Mouse (Mus musculus) retina, adult 2 months (tissue): ENCODE measurements around the gene Phox2a.

Experiments
- DNase-seq: peaks from one replicate; pipeline ENCODE4 v3.0.0-alpha.2; 2012; ENCODE audit warnings: low read depth, low spot score

Gene Phox2a

DNA sequence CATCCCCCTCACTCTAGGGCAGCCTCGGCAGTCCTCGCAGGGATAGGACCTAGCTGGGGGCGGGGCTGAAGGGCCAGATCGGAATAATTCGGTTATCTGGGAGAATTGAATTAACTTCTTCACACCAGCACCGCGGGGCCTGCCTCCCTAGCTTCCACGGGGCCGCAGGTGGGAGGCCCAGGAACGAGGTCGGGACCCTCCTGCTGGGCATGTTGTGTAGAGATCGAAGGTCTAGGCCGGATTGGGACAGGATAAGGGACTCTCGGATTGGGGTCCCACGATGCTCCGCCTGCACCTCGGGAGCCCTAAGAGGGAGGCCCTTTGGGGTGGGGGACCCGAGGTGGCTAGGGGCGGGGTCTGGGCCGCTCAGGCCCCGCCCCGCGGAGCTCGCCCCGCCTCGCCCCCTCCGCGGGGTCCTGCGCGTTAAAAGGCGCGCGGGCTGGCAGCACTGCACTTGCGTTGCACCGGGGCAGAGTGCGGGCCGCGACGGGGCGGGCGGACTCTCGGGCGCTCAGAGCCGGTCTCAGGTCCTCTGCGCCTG, at the start of gene Phox2a:
Gene Phox2a, plus strand, starts transcription at position 453 of the 541 bp plus-strand sequence.
- no peak for DNase-seq

DNA sequence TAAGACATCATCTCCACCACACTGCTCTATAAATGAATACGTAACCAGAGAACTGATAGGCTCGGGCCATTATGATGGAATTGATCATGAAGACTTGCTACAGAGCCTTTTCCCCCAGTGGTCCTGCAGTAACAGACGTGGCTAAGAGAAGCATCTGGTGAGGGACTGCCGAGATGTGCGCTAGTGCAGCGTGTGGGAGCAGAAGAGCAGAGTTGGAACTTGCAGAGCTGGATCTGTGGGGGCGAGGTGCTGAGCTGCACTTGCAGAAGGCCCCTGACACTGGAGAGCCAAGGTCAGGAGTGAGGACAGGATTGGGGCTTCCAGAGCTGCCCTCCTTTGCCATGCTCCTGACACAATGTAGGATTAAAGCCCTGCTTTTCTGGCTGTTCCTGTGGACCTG, 48.1 kb upstream of the Phox2a start:
- DNase-seq = no peak

DNA sequence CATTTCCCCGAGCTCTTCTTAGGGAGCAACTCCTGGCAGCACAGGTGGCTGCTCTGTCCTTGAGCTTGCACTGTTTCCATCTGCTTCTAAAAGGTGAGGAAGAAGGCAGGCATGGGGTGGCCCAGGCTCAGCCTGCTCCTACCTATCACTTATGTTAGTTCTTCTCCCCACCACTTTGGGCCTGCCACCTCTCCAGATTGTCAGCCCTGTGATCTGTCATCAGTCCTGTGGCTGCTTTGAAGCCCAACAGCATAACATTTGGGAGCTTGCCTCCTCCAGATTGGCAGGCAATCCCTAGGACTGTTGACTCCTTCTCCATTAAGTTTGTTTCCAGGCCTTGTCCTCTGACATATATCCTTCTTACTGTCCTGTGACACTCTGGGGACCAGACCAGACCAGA, 46.5 kb upstream of the Phox2a start:
- DNase-seq = no peak

DNA sequence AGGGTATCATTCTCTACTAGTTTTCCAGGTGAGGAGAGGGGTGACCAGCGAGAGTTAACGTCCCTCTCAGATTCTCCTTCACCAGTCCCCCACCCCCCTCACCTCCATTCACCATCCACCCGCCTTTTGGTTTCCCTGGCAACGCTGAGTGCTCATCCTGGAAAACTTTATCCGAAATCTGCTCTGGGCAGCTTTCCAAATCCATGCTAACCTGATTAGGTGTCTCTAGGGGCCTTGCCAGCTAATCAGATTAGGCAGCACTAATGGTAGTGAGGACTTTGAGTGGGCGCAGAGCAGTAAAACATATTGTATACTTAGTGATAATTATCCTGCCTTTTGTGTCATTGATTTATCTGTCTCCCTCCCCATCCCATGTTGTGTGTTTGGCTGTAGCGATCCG, 45.4 kb upstream of the Phox2a start:
- peak; percentile 59 for DNase-seq

DNA sequence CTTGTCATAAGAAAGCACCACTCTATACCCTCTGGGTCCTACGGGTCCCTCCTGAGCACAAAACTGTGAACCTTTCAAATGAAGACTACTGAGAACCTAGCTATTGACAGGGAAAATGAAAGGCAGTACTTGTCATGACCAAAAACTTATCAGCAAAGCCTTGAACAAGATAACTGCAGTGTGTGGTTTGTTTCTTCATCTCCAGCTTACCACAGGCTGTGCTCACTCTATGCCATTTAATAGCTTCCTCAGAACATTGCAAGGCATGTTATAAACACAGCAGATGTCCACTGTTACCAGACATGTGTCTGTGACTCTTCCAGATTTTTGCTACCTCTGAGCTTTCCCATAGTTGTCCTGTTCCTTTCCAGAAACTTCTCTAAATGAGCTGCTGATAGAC, 41.1 kb upstream of the Phox2a start:
- no peak for DNase-seq

DNA sequence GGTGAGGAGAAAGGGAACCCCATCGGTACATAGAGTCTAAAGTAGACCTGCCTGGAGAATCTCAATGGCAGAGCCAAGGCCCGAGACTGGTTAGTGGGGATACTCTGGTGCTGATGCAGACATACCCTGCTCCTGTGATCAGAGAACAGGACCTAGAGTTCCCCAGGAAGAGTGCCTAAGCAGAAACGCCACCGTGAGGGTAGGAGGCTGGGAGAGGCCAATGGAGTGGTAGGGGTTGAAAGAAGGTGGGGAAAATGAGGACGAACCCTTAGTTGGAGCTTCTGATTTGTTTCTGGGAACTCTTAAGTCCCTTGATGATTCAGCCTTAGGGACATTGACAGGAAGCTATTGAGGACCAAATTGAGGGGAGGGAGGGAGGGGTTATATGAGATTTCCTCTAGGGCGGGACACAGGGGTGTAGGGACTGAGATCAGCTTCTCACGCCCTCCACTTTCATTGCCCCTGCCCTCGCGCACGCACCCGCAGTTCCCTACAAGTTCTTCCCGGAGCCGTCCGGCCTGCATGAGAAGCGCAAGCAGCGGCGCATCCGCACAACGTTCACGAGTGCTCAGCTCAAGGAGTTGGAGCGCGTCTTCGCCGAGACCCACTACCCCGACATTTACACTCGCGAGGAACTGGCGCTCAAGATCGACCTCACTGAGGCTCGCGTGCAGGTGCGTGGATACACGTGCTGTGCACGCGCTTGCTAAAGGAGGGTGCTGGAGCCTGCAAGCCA, 2.4 kb downstream of the Phox2a start:
- no peak for DNase-seq

DNA sequence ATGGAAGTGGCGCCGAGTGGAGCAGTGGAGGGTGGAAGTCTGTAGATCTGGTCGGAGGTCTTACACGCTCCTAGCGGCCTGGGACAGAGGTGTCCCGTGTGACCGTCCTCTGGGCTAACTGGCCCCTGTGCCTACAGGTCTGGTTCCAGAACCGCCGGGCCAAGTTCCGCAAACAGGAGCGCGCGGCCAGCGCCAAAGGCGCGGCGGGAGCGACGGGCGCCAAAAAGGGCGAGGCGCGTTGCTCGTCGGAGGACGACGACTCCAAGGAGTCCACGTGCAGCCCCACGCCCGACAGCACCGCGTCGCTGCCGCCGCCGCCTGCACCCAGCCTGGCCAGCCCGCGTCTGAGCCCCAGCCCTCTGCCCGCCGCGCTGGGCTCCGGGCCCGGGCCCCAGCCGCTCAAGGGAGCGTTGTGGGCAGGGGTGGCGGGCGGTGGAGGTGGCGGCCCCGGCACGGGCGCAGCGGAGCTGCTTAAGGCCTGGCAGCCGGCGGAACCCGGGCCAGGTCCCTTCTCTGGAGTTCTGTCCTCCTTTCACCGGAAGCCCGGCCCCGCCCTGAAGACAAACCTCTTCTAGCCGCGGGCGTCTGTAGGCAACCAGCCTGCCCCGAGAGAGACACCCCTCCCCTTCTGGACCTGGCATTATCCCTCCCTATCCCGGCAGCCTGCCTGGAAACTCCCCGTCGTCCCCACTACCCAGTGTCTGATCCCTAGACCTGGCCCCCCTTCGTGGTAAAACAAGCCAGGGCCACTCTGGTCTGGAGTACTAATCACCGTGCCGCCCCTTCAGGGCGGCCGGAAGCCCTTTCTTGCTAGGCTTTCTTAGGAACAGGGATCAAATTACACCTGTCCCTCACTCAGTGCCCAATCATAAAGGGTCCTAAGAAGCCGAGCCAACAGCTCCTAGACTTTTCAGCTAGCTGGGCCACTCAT, 3.7 kb downstream of the Phox2a start:
- no peak for DNase-seq

DNA sequence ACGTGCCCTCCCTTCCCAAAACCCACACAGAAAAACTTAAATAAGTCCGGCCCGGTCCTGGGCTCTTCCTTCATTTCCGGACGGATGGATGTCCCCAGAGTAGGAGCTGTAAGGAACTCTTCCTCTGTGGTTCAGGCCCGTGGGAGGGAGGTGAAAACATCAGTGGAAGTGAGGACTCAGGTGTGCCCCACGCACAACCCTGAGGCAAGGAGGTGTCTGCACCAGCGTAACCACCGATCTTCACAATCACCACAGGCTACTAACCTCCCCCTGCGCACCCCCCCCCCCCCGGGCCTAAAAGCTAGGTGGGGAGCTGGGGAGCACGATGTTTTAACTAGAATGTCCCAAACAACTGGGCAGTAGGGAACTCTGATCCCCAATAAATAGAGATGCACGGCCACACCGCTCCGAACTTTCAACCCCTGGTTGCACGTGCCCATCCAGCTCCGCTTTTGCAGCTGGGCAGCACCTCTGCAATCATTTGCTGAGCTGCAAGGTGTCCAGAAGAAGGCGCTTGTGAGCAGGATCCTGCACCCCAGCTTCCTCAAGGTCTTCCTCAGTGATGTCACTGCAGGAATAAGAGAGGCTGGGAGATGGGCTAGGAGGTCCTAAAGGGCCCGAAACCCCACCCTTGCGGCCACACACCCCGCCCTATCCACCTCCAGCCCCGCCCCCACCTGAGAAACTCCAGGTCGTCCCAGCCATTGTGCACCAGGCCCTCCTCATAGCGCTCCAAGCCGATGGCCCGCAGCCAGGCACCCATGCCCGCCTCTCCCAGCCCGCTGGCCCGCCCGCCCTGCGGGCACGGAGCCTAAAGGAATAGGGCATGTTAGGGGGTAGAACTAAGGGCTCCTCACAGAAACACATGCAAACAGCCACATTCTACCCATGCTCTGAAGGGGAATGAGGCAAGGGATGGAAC, 5.0 kb downstream of the Phox2a start:
- DNase-seq = no peak

DNA sequence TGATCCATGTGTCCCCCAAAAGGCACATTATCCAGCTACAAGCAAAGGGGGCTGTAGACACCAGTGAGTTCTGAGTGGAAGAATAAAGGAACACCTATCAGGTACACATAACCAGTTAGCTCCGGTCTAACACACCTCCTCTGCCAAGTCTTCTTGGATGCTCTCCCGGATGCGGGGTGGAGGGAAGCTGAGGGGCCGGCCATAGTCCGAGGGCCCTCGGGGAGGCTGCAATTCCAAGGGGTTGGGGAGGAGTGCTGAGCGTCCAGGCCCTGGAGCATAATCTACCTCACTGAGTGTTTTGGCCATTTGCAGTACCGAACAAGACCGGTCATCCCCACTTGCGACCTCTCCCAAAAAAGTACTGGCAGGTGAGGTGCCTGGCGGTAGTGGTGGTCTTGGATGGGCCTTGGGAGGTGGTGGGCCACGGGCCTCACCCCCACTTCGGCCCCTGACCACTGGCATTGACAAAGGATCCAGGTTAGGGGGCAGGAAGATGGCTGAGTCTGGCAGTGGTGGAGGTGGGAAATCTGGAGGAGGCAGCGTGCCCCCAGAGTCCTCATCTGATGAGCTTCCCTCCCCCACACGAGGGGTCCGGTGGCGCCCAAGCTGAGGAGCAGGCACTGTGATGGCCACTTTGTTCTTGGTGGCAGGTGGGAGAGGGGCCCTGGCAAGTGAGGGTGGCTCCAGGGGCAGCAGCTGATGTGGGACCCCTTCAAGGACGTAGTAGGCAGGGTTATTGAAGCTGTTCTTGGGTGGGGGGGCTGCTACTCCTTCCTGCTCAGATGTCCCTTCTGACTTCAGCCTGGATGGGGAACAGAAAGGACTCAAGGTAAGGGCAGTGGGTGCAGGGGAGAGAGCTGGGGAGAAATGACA, 5.9 kb downstream of the Phox2a start:
- DNase-seq = no peak

DNA sequence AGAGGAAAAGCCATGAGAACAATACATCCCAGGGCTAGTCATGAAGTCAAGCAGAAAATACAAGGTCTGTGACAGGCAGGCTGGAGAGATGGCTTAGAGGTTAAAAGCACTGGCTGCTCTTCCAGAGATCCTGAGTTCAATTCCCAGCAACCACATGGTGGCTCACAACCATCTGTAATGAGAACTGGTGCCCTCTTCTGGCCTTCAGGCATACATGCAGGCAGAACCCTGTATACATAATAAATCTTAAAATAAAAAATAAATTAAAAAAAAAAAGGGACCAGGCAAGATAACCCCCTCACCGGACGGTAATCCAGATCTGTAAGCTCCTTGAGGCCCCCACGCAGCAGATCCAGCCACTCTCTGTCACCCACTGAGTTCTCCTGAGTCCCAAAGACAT, 12.3 kb downstream of the Phox2a start:
- DNase-seq = no peak

DNA sequence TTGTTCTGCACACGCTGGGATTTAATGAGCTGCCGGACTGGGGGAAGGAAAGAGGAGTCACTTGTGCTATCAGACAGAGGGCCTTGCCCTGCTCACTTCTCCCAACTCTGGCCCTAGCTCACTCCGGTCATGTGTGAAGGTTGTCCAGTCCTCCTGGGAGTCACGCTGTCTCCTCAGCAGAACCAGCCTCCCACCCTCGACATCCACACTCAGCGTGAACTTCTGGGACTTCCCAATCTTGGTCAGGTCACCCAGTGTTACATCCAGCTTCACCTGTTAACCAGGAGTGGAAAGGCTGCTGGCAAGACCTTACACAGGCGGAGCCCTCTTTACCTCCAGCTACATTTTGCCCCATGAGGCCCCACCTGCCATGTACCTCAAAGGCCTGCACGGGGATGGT, 13.3 kb downstream of the Phox2a start:
- DNase-seq = no peak

DNA sequence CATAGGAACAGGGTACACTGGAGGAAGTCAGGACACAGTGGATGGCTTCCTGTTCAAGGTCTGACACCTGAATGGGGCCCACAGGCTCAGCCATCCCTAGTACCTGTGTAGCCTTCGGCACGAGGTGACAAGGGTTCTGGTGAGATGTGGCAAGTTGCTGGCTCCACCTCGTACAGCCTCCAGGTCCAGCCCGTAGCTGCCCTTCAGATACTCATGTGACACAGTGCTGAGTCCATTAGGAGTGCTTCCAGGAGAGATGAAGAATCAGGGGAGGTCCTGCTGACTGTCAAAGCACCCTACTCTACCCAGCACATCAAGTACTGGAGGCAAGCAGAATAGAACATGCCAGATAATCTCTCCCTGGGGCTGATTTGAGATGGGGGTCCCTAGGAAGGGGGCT, 14.3 kb downstream of the Phox2a start:
- no peak for DNase-seq

DNA sequence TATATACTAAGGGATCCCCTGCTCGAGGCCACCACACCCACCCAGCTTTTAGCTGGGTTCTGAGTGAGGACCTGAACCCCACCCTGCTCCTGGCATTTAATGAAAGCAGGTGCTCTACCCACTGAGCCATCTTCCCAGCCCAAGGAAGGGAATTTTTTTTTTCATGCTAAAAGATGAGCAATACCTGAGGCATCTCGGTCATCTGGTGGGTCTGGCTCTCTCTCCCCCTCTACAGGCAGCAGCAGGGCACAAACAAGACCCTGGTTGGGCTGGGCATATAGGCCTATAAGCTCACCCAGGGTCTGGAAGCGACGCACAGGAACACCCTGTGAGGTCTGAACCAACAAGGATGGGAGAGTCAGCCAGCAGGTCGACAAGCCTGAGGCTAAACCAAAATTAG, 15.2 kb downstream of the Phox2a start:
- DNase-seq = no peak

DNA sequence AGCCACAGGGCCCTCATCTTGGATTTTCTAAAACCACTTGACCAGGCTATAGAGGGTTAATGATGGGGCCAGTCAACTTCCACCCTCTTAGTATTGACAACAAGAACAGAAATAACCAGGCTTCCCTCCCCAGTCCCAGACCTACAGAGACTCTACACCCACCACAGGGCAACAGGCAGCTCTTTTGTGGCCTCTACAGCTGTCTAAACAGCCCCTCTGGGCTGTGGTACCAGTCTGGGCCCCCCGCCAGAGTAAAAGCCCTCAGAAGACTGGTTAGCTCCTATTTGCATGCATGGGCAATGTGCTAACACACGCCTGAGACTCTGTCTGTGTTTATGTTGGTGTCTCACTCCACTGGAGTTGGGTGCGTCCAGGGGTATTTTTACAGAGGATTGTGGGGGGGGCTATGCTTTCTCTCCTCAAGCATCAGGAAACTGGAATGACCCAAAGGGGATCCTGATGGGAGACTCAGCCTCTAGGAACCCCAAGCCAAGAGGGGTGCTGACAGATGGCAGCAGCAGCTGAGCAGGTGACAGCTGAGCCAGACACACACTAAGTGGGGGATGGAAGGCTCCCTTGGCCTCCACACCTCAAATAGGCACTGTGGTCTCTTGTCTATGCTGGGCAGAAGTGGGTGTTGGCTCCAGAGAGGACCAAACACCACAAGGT, 15.9 kb downstream of the Phox2a start:
- no peak for DNase-seq

DNA sequence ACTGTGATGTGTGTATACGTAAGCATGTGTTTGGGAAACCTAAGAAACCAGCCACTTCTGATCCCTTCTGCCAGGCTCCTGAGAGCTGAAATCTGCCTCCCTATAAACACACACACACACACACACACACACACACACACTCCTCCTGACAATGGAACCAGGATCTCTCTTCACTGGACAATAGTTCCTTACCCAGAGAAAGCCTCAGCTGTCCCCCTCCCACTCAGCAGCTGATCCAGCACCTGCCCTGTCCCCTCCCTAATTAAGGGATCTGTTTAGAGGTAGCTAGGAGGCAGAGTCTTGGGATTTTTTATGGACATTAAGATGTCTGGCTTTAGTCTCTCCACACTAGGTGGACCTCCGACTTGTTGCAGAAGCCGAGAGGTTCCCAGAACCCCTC, 16.8 kb downstream of the Phox2a start:
- DNase-seq = no peak

DNA sequence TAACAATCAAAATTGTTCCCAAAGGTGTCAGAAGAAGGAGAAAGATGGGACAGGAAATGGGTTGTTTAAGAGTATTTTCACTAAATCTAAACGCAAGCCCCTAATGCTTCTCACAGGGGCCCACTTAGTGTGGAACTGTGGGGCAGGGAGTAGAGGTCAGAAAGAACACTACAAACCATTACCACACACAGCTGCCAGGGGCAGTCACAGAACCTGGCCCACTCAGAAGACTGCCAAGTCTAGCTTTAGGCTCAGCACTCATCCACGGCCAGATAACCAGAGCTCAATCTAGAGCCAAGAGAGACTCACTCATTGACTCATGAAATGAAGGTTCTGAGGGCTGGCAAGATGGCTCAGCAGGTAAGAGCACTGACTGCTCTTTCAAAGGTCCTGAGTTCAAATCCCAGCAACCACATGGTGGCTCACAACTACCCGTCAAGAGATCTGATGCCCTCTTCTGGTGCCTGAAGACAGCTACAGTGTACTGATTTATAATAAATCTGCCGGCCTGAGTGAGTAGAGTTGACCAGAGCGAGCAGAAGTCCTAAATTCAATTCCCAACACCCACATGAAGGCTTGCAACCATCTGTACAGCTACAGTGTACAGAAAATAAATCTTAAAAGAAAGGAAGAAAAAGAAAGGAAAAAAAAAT, 17.5 kb downstream of the Phox2a start:
- no peak for DNase-seq

DNA sequence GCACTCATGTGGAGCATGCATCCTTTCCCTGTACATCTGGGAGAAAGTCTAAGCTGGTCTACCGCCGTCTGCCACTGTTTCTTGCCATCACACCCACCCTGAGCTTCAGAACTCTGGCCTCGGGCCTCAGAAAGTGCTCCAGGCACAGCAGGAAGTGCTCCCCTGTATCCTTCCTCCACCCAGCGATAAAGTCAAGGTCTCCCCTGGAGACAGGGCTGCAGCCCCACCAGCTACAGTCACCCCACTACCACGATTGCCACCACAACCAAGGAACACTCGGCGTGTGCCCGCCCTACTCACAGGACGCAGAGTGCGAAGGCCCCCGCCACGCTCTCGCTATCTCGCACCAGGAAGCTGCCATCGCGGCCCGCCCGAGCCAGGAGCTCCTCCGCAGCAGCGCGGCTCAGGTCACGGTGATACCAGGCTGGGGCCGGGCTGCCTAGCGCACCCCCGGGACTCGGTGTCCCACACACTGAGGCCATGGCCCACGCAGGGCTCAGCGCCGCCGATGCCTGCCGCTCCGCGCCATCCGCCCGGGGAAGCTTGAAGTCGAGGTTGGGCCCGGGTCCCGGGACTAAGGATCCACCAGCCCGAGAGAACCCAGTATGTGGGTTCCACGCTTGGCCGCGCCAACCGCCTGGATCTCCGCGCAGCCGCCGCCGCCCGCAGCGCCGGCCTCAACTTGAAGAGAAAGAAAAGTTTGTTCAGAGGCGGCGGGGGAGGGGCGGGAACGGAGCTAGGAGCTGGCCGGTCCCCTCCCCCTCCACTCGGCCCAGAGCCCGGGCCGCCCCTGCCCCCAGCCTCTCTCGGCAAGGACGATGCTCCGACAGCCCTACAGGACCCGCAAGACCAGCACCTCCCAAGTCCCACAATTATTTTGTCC, 18.4 kb downstream of the Phox2a start:
- no peak for DNase-seq

DNA sequence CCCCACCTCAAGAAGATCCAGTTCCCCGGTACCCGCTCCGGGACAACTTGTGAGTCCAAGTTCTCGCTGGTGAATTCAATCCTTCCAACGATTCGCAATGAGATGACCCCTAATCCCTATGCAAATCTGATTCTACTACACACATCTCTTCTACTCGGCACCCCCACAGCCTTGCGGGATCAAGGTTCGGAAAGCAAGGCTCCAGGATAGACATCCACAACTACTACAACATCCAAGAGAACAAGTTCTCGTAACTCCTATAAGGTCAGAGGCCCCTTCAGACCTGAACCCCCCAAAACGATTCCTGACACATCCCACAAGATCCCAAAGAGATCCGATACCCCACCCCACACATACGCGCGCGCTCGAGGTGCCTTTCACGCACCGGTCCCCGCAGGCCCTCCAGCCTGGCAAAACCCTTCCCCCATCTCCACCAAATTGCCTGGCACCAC, 19.1 kb downstream of the Phox2a start:
- DNase-seq = no peak
